Mouse (Mus musculus) C2C12 (cell line): ENCODE measurements around the gene Cyp2c23.

Experiments used
- CEBPB ChIP-seq: IDR thresholded peaks from one replicate; pipeline ENCODE4 v1.6.1; 2011; ENCODE audit warnings: low read depth, mild to moderate bottlenecking, control low read depth, moderate library complexity
- CTCF ChIP-seq: IDR thresholded peaks from one replicate; pipeline ENCODE4 v1.5.1; 2011; ENCODE audit not compliant: control insufficient read depth, insufficient read depth, insufficient read length
- FOSL1 ChIP-seq: IDR thresholded peaks from one replicate; pipeline ENCODE4 v1.8.0; 2011; ENCODE audit warnings: mild to moderate bottlenecking, low read length; ENCODE audit not compliant: poor library complexity, insufficient read depth, severe bottlenecking
- MAX ChIP-seq: IDR thresholded peaks from one replicate; pipeline ENCODE4 v1.6.1; 2011; ENCODE audit warnings: mild to moderate bottlenecking, control low read depth
- MYOD1 ChIP-seq: IDR thresholded peaks from one replicate; pipeline ENCODE4 v1.6.1; 2011; ENCODE audit warnings: low read depth; ENCODE audit not compliant: control insufficient read depth, insufficient read length
- MYOG ChIP-seq: IDR thresholded peaks from one replicate; pipeline ENCODE4 v1.6.1; 2011; ENCODE audit not compliant: control insufficient read depth, insufficient read length; ENCODE audit errors: extremely low read depth
- USF1 ChIP-seq: IDR thresholded peaks from one replicate; pipeline ENCODE4 v1.6.1; 2011; ENCODE audit warnings: low read depth, mild to moderate bottlenecking, control low read depth, moderate library complexity

- TF ChIP-seq USF1 (no peak), MAX (no peak), CTCF (no peak), MYOD1 (no peak), FOSL1 (no peak), MYOG (no peak), CEBPB (no peak)
These were observed 16.8 kb upstream of the Cyp2c23 start for GRCm38 (mm10) chr19:44045847-44046246.
